Comparison of ENCODE assay signal across 8 mouse cellular contexts in genomic region chr4:40720910-40721309, GRCm38 (mm10). TPM values are rescaled to one million over a fixed set of nuclear protein-coding genes. Genes with fewer than 3 reads are reported as not detected.
DNase-seq lines count a peak whose midpoint lies in the region; ATAC-seq and TF ChIP-seq lines count a peak whose summit lies in the region.

No protein-coding gene starts in this region.

- no peaks in the 10 kb centered on the region for H3K27me3 ChIP-seq in spleen, adult 2 months (ENCODE audit: control insufficient read depth, insufficient read depth, low read length)

- intact Hi-C loops in gastrocnemius, adult 2 months (cut with DNase I), result loop anchor here (2.0 kb wide), 1 partner anchor 18 kb away; the partner anchor contains the start of gene Aptx
- intact Hi-C loops in left cerebral cortex, postnatal 10 days (cut with DNase I), result no loop called here

- H3K36me3 ChIP-seq in spleen, adult 2 months (ENCODE audit: control insufficient read depth, insufficient read depth, low read length), result peaks cover 6% of the 10 kb centered on the region

- ATAC-seq in megakaryocyte, adult 5-6 weeks (ENCODE audit: poor library complexity, severe bottlenecking), result peak; percentile 49
- no peak for ATAC-seq in erythroblast, adult 5-6 weeks (replicated peaks; ENCODE audit: low FRiP score, poor library complexity, severe bottlenecking)

- peaks cover 2% of the 10 kb centered on the region for H3K4me1 ChIP-seq in spleen, adult 2 months (ENCODE audit: control insufficient read depth, insufficient read depth, insufficient read length)

- no peak for DNase-seq in gastrocnemius, adult 2 months
- DNase-seq in gastrocnemius, postnatal 4 days (ENCODE audit: low spot score in 2 of 2), result no peak
- peak in 1 of 2 experiments; percentile 63 for DNase-seq in spleen, adult 2 months (ENCODE audit: low read depth in 1 of 2, low spot score in 2 of 2)
- no peak for DNase-seq in spleen, postnatal 4 days (ENCODE audit: low spot score in 2 of 2)
- DNase-seq in frontal cortex, adult 2 months (ENCODE audit: extremely low spot score in 1 of 2, low spot score in 1 of 2), result no peak
- DNase-seq in left cerebral cortex, postnatal 10 days (ENCODE audit: extremely low spot score in 1 of 2, low spot score in 2 of 2), result no peak

- TF ChIP-seq CTCF in gastrocnemius, adult 2 months (IDR thresholded peaks at IDR 0.05), result no peak
- no peak for TF ChIP-seq CTCF in spleen, adult 2 months (IDR thresholded peaks at IDR 0.05; ENCODE audit: extremely low read depth, insufficient read depth, insufficient read length, insufficient replicate concordance)

- no peak for TF ChIP-seq POLR2A in spleen, adult 2 months (IDR thresholded peaks at IDR 0.05; ENCODE audit: low read depth, low read length)

- peak overlapping the region; percentile 94 for H3K4me3 ChIP-seq in gastrocnemius, adult 2 months
- no peak overlapping the region for H3K4me3 ChIP-seq in spleen, adult 2 months (ENCODE audit: extremely low read depth, insufficient read depth, insufficient read length)

- peak overlapping the region; percentile 94 for H3K27ac ChIP-seq in gastrocnemius, adult 2 months
- H3K27ac ChIP-seq in spleen, adult 2 months (ENCODE audit: insufficient read depth, low read length), result peak overlapping the region; percentile 61; the same call in 1 of the 2 replicates

- WGBS in spleen, adult 2 months, result 43% methylated on average over 8 of the region's 8 CpGs

RNA-seq across cellular contexts. Expression of gene Dnaja1, which starts 1.0 kb away (rescaled TPM):
- 10 to 100 TPM; 42.7 to 77.1 TPM for total RNA-seq in gastrocnemius, adult 2 months (2021)
- 100 to 1,000 TPM; 102 to 123 TPM for total RNA-seq in gastrocnemius, postnatal 4 days (2021)
- 2.3 and 4.1 TPM in 2 replicates for polyA plus RNA-seq in spleen, adult 2 months (2012; rRNA removed)
- 85.6 and 91.8 TPM in 2 replicates for total RNA-seq in megakaryocyte, adult 5-6 weeks (2015)
- 209 and 223 TPM in 2 replicates for total RNA-seq in megakaryocyte, adult 5-6 weeks (2017)
- polyA plus RNA-seq in frontal cortex, adult 2 months (2012; rRNA removed), result 116 and 127 TPM in 2 replicates
- 100 to 1,000 TPM; 341 to 351 TPM for total RNA-seq in left cerebral cortex, postnatal 10 days (2021)
- 36.1 and 39.5 TPM in 2 replicates for total RNA-seq in erythroblast, adult 5-6 weeks (2015; ENCODE audit: low replicate concordance)
- 45.3 and 78.4 TPM in 2 replicates for total RNA-seq in erythroblast, adult 5-6 weeks (2017; ENCODE audit: low replicate concordance)

RNA-seq across cellular contexts. Expression of gene Aptx, which starts 17.9 kb away (rescaled TPM):
- total RNA-seq in gastrocnemius, adult 2 months (2021), result 10 to 100 TPM; 14.2 to 15.3 TPM
- 10 to 100 TPM; 18.9 to 20.9 TPM for total RNA-seq in gastrocnemius, postnatal 4 days (2021)
- polyA plus RNA-seq in spleen, adult 2 months (2012; rRNA removed), result 3.8 and 4.4 TPM in 2 replicates
- total RNA-seq in megakaryocyte, adult 5-6 weeks (2015), result 10.3 and 10.4 TPM in 2 replicates
- total RNA-seq in megakaryocyte, adult 5-6 weeks (2017), result 10.3 and 13.7 TPM in 2 replicates
- 26.8 and 27.1 TPM in 2 replicates for polyA plus RNA-seq in frontal cortex, adult 2 months (2012; rRNA removed)
- 10 to 100 TPM; 28.9 to 30.1 TPM for total RNA-seq in left cerebral cortex, postnatal 10 days (2021)
- 1.2 and 3.6 TPM in 2 replicates for total RNA-seq in erythroblast, adult 5-6 weeks (2015; ENCODE audit: low replicate concordance)
- 1.1 and 1.7 TPM in 2 replicates for total RNA-seq in erythroblast, adult 5-6 weeks (2017; ENCODE audit: low replicate concordance)

RNA-seq across cellular contexts. Expression of gene Smu1, which starts 36.8 kb away (rescaled TPM):
- total RNA-seq in gastrocnemius, adult 2 months (2021), result 10 to 100 TPM; 33.1 to 34.2 TPM
- total RNA-seq in gastrocnemius, postnatal 4 days (2021), result 10 to 100 TPM; 45.3 to 47.3 TPM
- 9.2 and 11.8 TPM in 2 replicates for polyA plus RNA-seq in spleen, adult 2 months (2012; rRNA removed)
- 56.4 and 66.7 TPM in 2 replicates for total RNA-seq in megakaryocyte, adult 5-6 weeks (2015)
- total RNA-seq in megakaryocyte, adult 5-6 weeks (2017), result 94.9 and 100 TPM in 2 replicates
- 49.0 and 54.8 TPM in 2 replicates for polyA plus RNA-seq in frontal cortex, adult 2 months (2012; rRNA removed)
- total RNA-seq in left cerebral cortex, postnatal 10 days (2021), result 10 to 100 TPM; 43.5 to 49.4 TPM
- 19.0 and 23.8 TPM in 2 replicates for total RNA-seq in erythroblast, adult 5-6 weeks (2015; ENCODE audit: low replicate concordance)
- total RNA-seq in erythroblast, adult 5-6 weeks (2017; ENCODE audit: low replicate concordance), result 24.4 and 30.8 TPM in 2 replicates
